Mouse (Mus musculus): ENCODE data around the gene Ankrd22.

Gene Ankrd22

DNA sequence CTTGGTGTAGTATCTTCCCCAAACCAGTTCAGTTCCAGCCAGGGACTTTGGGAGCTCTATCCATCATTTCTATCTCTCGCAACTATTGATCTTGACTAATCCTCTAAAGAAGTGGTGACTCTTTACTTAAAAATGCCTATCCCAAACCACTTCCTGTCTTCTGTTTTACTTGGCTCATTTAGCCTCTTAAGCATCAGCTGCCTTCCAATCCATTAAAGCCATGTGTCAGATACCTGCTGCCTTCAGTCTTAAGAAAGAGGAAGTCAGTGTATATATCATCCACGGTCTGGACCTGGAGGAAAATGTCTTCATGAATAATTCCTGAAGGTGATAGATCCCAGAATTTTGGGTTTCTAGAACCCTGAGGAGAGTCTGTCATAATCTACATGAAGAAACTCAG, 14.5 kb upstream of the Ankrd22 start:
- no peak for DNase-seq

DNA sequence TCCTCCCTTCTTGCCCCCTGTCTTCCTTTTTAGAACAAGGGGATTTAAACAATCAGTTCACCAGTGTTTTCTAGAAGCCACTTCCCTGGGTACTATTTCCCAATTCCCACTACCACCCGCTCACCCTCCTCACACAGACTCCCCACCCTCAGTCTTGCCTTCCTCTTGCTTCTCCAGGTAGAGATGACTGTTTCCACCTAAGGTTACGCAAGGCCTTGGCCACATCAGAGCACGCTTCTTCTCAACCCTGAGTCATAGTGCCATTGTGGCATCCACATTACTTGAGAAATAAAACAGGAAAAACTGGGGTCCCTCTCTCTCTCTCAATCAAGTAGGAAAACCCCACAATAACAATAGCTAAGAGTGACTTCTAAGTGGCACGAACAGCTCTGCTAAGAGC, 13.3 kb upstream of the Ankrd22 start:
- DNase-seq = no peak

DNA sequence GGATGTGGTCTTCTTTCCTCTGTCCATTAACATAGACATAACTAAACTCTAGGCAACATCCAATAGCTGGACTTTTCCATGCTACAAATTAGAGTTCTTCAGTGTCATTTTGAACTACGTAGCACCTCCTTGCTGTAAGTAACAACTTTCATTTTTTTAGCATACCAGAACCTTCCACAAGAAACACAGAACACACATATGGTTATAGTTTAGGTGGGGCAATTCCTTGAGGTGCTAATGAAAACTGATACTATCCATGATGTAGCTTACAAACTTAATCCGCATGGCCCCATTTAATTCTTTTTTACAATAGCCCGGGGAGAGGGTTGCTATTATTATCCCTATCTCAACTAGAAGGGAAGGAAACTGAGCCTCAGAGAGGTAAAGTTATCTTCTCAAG, 8.2 kb upstream of the Ankrd22 start:
- DNase-seq = no peak

DNA sequence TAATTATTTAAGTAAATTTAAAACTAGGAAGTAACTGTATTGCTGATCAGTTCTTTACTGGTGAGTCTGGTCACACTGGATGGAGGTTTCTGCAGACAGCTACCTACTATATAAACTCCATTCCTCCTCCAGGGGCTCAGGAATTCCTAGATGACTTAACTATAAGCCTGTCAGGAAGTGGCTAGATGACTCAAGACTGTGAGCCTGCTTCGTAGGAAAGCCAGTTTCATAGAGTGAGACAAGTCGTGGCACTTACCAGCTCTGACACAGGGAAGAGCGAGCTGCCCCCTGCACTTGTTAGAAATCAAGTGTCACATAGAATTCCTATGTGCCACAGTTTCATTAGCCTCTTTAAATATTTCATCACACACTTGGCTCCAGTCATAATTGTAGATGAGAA, 5.3 kb upstream of the Ankrd22 start:
- no peak for DNase-seq

DNA sequence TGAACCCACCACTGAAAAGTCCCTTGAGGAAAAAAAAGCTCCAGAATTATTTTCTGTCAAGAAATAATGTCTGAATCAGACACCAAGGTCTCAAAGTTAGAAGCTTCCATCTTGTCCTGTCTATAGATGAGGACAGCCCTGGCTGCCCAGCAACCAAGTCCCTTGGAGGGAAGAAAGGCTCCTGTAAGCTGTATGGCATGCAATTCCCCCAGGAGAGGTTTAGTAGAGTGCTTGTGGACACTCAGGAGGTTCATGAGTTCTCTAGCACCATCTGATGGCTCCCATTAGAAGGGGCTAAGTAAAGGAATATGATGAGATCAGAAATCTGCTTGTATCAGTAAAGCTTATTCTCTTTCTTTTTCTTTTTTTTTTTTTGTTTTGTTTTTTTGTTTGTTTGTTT, 3.3 kb upstream of the Ankrd22 start:
- no peak for DNase-seq

DNA sequence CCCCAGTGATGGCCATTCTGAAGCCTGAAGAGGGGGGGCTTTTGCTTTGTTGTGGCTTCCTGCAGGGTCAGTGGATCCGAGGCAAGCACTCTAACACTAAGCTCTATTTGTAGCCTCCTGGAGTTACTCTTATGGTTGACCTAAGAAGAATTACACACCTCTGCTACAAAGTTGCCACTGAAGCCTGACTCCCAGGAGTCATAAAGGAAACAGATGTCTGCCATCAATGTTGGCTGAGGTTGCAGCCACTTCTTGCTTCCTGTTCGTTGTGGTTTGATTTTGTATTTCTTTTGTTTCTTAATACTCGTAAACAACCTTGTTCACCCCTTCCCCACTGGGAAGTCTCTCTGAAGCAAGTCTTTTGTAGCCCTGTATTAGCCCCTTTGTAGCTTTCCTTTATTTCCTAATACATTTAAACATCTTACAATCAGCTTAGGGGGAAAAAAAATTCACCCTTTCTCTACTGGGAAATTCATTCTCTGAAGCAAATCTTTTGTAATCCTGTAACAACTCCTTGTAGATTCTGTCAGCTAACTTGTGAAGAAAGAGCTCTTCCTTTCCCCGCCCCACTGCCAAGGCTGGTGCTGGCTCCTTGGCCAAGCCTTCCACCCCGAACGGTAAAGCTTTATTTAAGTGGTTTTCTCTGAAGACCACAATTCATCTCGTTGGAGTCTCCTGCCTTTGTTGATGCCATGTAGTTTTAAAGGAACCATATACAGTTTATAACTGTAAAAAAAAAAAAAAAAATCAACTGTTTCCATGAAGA, 2.2 kb upstream of the Ankrd22 start:
- DNase-seq = no peak

DNA sequence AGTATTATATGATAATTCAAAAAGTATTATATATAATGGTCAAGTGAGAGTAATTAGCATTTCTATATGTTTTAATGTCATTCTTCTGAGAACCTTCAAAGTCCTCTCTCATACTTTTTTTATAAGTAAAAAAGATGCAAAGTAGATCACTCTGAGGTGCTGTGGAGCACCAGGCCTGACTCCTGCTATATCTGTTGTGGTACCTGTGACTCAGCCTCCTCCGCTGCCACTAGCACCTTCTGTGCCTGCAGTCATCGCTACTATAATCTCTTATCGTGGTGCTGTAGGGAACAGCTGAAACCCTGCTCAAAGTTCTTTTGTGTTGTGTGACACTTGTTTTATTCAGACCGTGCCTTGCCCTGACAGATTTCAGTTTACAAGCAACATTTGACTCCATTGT, 533 bp upstream of the Ankrd22 start:
- no peak for DNase-seq

DNA sequence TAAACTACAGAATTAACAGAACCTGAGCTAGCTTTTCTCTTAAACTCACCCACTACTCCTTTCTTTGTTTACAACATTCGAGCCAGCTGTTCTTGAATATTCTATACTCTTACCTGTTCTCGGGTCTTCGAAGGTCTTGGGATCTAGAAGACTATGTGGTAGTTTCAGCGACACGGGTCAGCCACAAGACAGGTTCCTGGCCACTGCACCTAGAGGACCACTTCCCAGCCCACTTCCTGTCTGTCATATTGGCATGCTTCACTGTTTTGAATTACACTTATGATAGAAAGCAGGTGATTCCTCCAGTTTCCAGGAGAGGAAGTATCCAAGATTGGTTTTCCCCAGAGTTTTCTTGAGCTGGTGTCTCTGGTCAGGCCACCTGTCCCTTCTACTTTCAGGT, 3.2 kb downstream of the Ankrd22 start:
- no peak for DNase-seq

DNA sequence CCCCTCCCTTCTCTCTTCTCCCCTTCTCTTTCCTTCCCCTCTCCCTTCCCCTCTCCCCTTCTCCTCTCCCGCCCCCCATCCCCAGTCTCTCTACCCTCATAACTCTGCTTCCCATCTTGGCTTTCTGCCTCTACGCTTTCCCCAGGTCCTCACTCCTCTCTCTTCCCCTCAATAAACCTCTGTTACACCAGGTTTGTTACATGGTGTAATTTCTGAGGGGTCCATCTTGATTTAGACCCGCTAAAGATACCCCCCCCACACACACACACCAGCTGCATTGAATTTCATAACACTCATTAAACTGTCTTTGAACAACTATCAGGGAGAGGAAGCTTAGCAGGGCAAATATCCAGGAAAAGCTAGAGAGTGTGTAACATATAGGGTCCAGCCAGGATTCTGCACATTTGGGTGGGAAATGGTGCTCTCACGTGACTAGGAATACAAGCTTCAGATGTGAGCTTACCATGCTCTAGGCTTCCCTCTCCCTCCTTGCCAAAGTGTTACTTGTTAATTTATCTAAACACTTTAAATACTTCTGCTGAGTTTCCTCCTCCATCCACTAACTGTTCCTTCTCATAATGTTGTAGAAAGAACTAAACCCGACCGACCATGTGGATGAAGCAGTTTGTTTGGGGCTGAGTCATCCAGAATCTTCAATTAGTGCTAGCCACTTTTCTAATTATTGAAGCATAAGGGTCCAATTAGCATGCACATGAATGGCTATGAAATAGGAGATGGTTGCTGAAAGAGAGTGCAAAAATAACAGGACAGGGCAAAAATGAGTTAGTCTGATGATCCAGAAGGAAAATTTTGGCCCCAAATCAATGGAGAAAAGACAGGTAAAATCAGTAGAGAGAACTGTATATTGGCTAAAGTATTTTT, 12.3 kb downstream of the Ankrd22 start:
- peak; percentile 6 to 13 for DNase-seq

DNA sequence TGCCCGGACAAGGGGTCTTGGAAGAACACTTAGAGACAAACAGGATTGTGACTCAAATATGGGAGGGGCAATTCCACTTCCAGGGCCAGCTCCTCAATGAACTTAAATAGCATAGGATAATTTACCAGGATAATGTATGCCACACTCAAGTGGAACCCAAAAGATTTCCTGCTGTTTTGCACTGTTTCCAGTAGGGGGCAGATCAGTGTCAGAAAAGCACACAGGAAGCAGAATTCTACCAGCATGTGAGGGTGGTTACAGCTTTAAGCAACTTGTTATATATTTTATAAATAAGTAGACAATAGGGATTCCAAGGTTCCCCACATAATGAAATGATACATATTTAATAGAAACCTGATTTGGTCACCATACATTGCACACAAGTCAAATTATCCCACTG, 13.9 kb downstream of the Ankrd22 start:
- no peak for DNase-seq

DNA sequence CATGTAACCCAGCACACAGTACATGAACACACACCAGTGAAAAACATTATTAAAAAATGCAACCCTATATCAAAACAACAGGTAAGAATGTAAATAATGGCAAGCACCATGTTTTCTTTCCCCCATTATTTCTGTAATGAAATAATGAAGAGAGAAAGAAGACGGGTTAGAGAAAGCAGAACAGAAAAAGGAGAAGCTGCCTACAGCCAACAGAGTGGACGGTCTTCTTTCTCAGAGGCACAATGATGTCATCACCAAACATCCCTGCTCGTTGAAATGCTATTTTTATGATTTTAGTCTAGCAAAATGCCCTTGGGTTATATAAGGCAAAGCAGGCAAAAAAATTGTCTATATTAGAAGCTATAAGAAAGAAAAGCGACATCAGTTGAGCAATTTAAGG, 17.4 kb downstream of the Ankrd22 start:
- DNase-seq = no peak

DNA sequence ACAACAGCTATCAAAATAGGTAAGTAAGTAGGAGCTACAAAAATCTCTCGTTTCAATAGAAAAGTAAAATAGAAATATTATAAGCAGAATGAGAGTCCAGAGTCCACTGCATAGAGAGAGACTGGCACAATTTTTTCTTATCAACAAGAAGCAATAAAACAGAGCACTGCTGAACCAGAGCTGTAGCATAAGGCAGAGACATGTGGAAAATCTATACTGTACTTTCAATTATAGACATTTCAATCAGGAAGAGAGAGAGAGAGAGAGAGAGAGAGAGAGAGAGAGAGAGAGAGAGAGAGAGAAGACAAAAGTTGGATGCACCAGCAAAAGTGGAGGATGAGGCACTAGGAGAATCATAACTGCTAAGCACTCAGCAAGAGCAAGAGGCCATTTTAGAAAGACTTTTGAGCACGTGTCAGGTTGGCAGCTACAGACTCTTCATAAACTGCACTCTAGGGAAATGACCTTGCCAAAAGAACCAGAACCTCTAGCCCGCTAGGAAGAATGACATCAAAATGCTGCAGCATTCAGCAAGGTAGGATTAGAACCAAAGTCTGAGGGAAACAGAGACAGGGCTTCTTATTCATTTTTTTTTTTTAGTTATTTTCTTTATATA, 26.3 kb downstream of the Ankrd22 start:
- DNase-seq = no peak

DNA sequence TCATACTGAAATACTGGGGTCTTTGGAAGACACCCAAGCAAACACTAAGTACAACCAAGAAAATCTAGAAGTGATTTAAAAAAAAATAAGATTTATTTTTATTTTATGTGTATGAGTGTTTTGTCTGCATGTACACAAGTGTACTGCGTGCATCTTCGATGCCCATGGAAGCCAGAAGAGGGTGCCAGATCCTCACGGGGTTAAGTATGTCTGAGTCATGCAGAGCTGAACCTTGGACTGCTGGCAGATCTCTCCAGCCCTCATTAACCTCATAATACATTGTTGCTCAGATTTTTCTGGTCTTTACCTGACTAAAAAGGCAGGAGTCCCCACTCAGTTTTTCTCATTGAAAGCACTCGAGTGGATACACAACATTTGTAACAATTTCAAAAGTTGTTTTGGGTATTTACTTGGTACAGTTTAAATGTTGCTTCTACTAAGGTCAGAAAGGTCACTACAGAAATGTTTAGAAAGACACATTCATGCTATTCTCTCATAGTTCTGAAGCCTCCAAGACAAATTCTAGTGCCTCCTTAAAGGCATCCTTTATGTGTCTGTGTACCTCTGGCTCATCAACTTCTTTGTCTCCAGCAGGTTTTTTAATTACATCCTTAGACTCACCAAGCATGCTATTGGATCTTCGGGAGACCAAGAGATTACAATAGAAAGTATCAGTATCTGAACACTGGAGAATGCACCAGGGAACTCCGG, 27.0 kb downstream of the Ankrd22 start:
- DNase-seq = no peak

DNA sequence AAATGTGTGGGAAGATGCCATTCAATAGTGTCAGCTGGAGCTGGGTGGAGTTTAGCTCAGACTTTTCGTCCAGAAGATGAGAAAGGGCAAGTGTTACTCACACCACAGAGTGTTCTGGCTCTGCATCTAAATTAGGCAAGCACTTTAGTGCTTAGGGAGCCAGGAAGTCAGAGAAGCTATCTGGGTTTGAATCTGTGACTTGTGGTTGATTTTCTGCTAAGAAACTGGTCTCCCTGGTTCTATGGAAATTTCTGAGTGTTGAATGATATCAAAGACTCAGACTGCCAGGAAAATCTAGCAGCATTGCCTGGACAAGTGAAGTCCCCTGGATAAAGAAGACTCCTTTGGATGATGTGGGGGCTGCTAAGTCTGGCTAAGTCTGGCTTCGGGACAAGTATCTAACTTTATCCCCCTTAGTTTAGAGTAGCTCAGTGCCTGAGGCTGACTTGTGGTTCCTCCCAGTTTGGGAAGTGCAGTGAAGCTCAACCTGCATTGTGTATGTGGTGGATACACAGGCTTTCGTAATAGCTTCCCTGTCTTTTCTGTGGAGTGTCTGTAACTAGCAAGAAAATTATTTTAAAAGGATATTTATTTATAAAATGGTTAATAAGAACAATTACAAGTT, 45.6 kb downstream of the Ankrd22 start:
- no peak for DNase-seq

DNA sequence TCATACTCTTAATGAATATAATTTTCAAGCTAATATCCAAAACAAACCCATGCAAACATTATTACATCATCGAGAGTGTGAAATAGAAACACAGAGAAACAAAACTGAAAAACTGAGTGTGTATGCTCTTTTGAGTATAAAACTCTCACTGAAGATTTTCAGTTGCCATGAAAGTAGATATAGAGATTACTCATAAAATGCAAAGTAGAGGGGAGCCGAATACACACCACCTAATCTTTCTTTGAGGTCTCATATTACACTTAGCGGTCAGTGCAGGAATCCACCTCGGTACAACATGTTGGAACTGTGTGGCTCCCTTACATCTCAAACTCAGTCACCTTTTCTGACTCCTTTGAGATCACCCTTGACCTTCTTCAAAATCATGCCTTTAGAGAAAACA, 46.2 kb downstream of the Ankrd22 start:
- no peak for DNase-seq

DNA sequence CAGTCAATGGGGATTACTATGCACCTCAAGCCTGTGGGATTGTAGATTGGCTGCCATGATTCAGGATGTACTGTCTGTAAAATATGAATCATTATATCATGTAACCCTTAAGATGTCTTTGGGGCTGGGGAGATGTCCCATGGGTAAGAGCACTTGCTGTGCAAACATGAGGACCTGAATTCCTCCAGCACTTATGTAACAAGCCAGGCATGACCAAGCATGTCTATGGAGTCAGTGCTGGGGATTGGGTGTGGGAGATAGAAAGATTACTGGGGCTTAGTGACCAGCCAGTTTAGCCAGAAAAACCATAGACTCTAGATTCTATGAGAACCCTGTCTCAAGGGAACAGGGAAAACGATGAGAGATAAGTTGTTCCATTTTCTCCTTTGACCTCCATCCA, 46.8 kb downstream of the Ankrd22 start:
- no peak for DNase-seq

DNA sequence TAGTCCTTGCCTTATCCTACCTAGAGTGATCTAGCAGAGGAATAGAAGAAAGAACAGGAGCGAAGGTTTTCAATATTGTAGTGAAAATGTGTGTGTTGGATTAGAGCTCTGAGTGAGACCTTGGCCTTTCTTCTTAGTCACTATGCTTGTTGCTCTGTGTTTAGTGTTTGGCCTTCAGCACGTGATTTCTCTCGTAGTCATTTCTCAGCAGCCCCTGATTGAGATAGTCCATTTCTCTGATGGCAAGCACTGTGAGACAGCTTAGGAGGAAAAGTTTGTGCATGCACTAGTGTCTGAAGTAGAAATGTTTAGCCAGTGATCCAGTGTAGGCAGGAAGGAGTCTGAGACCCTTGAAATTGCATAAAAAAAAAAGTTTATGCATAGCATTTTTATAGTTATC, 61.0 kb downstream of the Ankrd22 start:
- DNase-seq = no peak

DNA sequence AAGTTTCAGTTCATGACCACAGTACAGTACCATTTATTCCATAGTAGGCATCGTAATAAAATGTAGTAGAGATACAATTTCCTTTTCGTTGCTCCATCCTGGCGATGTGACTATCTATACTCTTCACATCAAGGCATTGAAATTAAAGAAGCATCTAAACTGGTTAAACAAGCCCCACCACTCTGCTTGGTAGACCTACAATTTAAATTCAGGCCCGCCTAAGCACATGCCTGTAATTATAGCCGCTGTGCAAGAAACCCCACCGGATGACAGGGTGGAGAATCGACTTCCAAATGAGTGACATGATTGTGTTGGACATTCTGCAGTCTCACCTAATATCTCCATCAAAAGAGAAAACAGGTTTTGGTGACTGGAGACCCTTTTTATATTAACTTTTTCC, 64.0 kb downstream of the Ankrd22 start:
- no peak for DNase-seq

DNA sequence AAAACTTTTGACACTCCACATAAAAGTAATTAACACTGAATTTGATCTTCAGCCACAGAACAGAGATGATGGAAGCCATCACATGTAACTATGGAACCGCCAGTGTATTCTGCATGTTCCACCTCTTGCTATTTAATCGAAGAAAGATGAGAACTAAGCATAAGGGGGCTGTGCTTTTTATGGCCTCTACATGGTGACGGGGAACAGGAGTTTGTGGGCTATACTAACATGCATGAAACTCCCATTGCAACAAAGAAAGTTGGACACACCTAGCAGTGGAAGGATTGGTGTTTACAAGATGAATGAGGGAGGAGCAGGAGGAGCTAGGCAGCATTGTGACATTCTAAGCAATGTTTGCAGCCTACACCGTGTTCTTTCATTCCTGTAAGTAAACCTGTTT, 65.2 kb downstream of the Ankrd22 start, which contains the start of gene Lipm:
Lipm (plus strand) TSS at position 301 of the 400 bp plus-strand sequence.
- DNase-seq = no peak

DNA sequence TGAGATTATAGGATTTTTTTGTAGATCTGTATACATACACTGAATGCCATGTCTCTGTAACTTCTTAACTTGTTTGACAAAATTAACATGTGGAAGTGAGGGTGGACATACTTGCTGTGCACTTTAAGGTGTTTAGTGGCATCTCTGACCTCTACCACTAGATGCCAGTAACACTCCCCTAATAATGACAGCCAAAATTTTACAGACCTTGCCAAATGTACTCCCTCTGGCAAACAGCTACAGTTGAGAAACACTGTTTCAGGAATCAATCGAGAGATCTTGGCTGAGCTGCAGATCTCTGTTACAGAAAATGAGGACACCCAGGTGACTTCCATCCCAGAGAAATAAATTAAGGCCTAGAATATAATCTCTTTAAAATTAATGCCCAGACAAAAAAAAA, 69.6 kb downstream of the Ankrd22 start:
- DNase-seq = no peak

DNA sequence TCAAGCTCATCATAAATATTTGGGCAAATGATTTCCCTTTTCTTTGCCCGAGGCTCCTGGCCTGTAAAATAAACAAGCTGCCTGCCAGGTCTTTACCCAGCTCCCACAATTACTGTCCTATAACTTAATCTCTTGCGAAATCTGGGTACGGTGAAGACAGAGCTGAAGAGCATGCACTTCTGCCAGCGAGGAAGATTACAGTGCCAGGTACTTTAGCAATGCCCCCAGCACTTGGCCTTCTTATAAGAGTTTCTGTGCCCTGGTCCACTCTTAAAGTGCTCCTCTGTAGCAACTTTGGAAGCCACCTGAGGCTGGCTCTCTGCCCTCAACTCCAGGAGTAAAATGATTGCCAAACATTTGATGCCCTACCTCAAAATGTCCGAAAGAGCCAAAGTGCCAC, 70.5 kb downstream of the Ankrd22 start:
- DNase-seq = no peak

DNA sequence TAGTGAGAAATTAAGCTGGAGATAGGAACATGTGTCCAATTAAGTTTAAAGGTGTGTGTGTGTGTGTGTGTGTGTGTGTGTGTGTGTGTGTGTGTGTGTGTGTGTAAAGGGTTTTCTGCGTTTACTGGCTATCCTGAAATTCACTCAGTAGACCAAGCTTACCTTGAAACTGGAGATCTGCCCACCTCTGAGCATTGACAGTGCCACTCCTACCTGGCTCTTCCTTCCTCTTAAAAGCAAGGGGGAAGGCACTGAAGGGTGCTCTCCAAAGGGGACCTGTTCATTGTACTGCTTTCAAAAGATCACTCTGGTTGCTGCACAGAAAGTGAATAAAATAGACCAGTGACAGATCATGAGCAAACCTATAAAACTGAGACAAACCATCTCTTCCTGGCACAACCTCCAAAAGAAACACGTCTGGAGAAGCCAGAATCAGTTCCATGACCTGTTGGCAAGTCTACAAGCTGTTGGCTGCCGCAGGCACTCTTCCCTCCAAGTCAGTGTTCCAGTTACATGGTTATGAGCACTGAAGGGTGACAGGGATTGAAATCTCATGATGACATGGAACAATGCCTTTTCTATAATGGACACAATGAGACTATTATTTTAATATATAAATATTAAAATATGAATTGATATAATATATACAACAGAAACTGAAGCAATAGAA, 76.7 kb downstream of the Ankrd22 start:
- DNase-seq = no peak
